Mouse (Mus musculus) limb, embryonic 13.5 days (tissue): ENCODE measurements around the gene Izumo1r. TPM values are rescaled to one million over a fixed set of nuclear protein-coding genes. Genes with fewer than 3 reads are reported as not detected.
"Not testable (repeated sequence)": the region's sequence is repeated elsewhere in the genome, so short reads cannot be mapped to it uniquely, and the experiment has no call there.

Experiments
- ATAC-seq: fragments of 200-750 bp; cut with Nextera tagmentation; 2 replicates; pipeline ENCODE4 v1.8.0; 2017; ENCODE audit warnings: low read depth, moderate number of reproducible peaks, moderate TSS enrichment; ENCODE audit not compliant: low FRiP score
- H3K27ac ChIP-seq: fragments of 300-500 bp; sonication (generic); 2 replicates; pipeline ENCODE4 v1.5.1; 2015; ENCODE audit warnings: inconsistent platforms, mild to moderate bottlenecking, moderate library complexity
- H3K27me3 ChIP-seq: fragments of 300-500 bp; sonication (generic); 2 replicates; pipeline ENCODE4 v1.6.1; 2015; ENCODE audit warnings: mild to moderate bottlenecking, inconsistent platforms
- H3K36me3 ChIP-seq: fragments of 300-500 bp; sonication (generic); 2 replicates; pipeline ENCODE4 v1.6.1; 2015; ENCODE audit warnings: inconsistent platforms, mild to moderate bottlenecking, moderate library complexity
- H3K4me1 ChIP-seq: fragments of 300-500 bp; sonication (generic); 2 replicates; pipeline ENCODE4 v1.6.1; 2015; ENCODE audit warnings: inconsistent platforms
- H3K4me2 ChIP-seq: fragments of 300-500 bp; sonication (generic); replicated peaks from 2 replicates; pipeline ENCODE4 v1.6.1; 2015; ENCODE audit warnings: inconsistent platforms, mild to moderate bottlenecking, moderate library complexity
- H3K4me3 ChIP-seq: fragments of 300-500 bp; sonication (generic); 2 replicates; pipeline ENCODE4 v1.5.1; 2015; ENCODE audit warnings: moderate library complexity, mild to moderate bottlenecking, inconsistent platforms
- H3K9ac ChIP-seq: fragments of 300-500 bp; sonication (generic); 2 replicates; pipeline ENCODE4 v1.6.1; 2015; ENCODE audit warnings: mild to moderate bottlenecking, inconsistent platforms
- H3K9me3 ChIP-seq: fragments of 300-500 bp; sonication (generic); 2 replicates; pipeline ENCODE4 v1.6.1; 2016; ENCODE audit warnings: inconsistent platforms
- WGBS: fragments of 180-500 bp; shearing (Covaris S2); methylation state at CpG from one replicate; pipeline ENCODE4 v1.1.7; 2015; 5-methylcytosine and 5-hydroxymethylcytosine counted together
- polyA plus RNA-seq: library from polyadenylated mRNA; unstranded; fragments of >200 nt; fragmentation: Nextera tagmentation; extraction: Ambion mirVana; gene quantifications from 2 replicates; pipeline ENCODE4 v1.2.1, GENCODE M21; 2015

Gene Izumo1r
- polyA plus RNA-seq, 1 experiment from 2014 or later, result 0.34 TPM

GRCm38 (mm10) chr9:14876566-14876965 is 27.2 kb downstream of the Izumo1r start:
- not testable (repeated sequence) for H3K27me3 ChIP-seq, ATAC-seq, H3K9ac ChIP-seq, H3K4me1 ChIP-seq, H3K9me3 ChIP-seq, H3K27ac ChIP-seq, H3K36me3 ChIP-seq, H3K4me2 ChIP-seq, H3K4me3 ChIP-seq
- 16% methylated on average over 8 of the region's 8 CpGs for WGBS

- Histone ChIP-seq H3K4me3 (no peak overlapping the region), H3K36me3 (no peaks in the 10 kb centered on the region), H3K4me2 (no peak overlapping the region), H3K27me3 (no peaks in the 10 kb centered on the region), H3K27ac (no peak overlapping the region), H3K9ac (no peak overlapping the region), H3K9me3 (no peaks in the 10 kb centered on the region), H3K4me1 (peaks cover 10% of the 10 kb centered on the region)
- no peak for ATAC-seq
- WGBS, result 81% methylated on average over 5 of the region's 5 CpGs
Measured at GRCm38 (mm10) chr9:14875743-14876507, 27.8 kb downstream of the Izumo1r start.

- Histone ChIP-seq H3K27ac (no peak overlapping the region), H3K9ac (no peak overlapping the region), H3K4me3 (no peak overlapping the region), H3K27me3 (0 out of 2 replicates have a peak, but pooled peaks cover 2% of the 10 kb centered on the region), H3K36me3 (no peaks in the 10 kb centered on the region), H3K4me1 (peaks cover 10% of the 10 kb centered on the region), H3K9me3 (no peaks in the 10 kb centered on the region), H3K4me2 (no peak overlapping the region)
- 45% methylated on average over 17 of the region's 17 CpGs for WGBS
- peak; percentile 54; the same call in 1 of the 2 replicates for ATAC-seq
Measured at GRCm38 (mm10) chr9:14872181-14872930, 31.4 kb downstream of the Izumo1r start.

GRCm38 (mm10) chr9:14871536-14871935 is 32.2 kb downstream of the Izumo1r start:
- Histone ChIP-seq H3K4me2 (no peak overlapping the region), H3K27me3 (peaks cover 5% of the 10 kb centered on the region), H3K4me1 (peaks cover 10% of the 10 kb centered on the region), H3K9me3 (no peaks in the 10 kb centered on the region), H3K9ac (no peak overlapping the region), H3K27ac (no peak overlapping the region), H3K4me3 (no peak overlapping the region), H3K36me3 (no peaks in the 10 kb centered on the region)
- ATAC-seq, result no peak
- WGBS, result 71% methylated on average over 3 of the region's 3 CpGs

- Histone ChIP-seq H3K4me1 (peaks cover 10% of the 10 kb centered on the region), H3K9ac (no peak overlapping the region), H3K27ac (no peak overlapping the region), H3K27me3 (peaks cover 12% of the 10 kb centered on the region), H3K4me2 (no peak overlapping the region), H3K4me3 (no peak overlapping the region), H3K36me3 (no peaks in the 10 kb centered on the region), H3K9me3 (no peaks in the 10 kb centered on the region)
- no peak for ATAC-seq
- 85% methylated on average over 10 of the region's 10 CpGs for WGBS
Measured at GRCm38 (mm10) chr9:14870802-14871201, 32.9 kb downstream of the Izumo1r start.

- ATAC-seq, result no peak
- H3K9ac ChIP-seq, result no peak overlapping the region
- no peak overlapping the region for H3K27ac ChIP-seq
- H3K4me2 ChIP-seq, result no peak overlapping the region
- H3K27me3 ChIP-seq, result peaks cover 13% of the 10 kb centered on the region
- peaks cover 10% of the 10 kb centered on the region for H3K4me1 ChIP-seq
- no peak overlapping the region for H3K4me3 ChIP-seq
- H3K9me3 ChIP-seq, result no peaks in the 10 kb centered on the region
- no peaks in the 10 kb centered on the region for H3K36me3 ChIP-seq
- WGBS, result 75% methylated on average over 2 of the region's 2 CpGs
Measured at GRCm38 (mm10) chr9:14870377-14870776, 33.4 kb downstream of the Izumo1r start.

GRCm38 (mm10) chr9:14868326-14868725 is 35.4 kb downstream of the Izumo1r start:
- WGBS, result 92% methylated on average over 8 of the region's 8 CpGs
- Histone ChIP-seq H3K27me3 (peaks cover 31% of the 10 kb centered on the region), H3K4me1 (peaks cover 11% of the 10 kb centered on the region), H3K9me3 (no peaks in the 10 kb centered on the region), H3K4me2 (no peak overlapping the region), H3K4me3 (no peak overlapping the region), H3K36me3 (no peaks in the 10 kb centered on the region), H3K27ac (no peak overlapping the region), H3K9ac (no peak overlapping the region)
- ATAC-seq, result no peak

- Histone ChIP-seq H3K4me2 (no peak overlapping the region), H3K9me3 (no peaks in the 10 kb centered on the region), H3K4me3 (no peak overlapping the region), H3K4me1 (peaks cover 7% of the 10 kb centered on the region), H3K36me3 (no peaks in the 10 kb centered on the region), H3K27me3 (peaks cover 45% of the 10 kb centered on the region), H3K27ac (no peak overlapping the region), H3K9ac (no peak overlapping the region)
- 35% methylated on average over 7 of the region's 7 CpGs for WGBS
- ATAC-seq, result peak; percentile 38; the same call in 1 of the 2 replicates
Measured at GRCm38 (mm10) chr9:14866957-14867356, 36.8 kb downstream of the Izumo1r start.

- ATAC-seq, result no peak
- H3K27me3 ChIP-seq, result peaks cover 67% of the 10 kb centered on the region
- H3K4me2 ChIP-seq, result no peak overlapping the region
- H3K27ac ChIP-seq, result no peak overlapping the region
- H3K9ac ChIP-seq, result no peak overlapping the region
- WGBS, result 82% methylated on average over 9 of the region's 9 CpGs
- no peaks in the 10 kb centered on the region for H3K9me3 ChIP-seq
- peaks cover 16% of the 10 kb centered on the region for H3K4me1 ChIP-seq
- H3K36me3 ChIP-seq, result no peaks in the 10 kb centered on the region
- H3K4me3 ChIP-seq, result no peak overlapping the region
Measured at GRCm38 (mm10) chr9:14864726-14865125, 39.0 kb downstream of the Izumo1r start.

GRCm38 (mm10) chr9:14863126-14863525 is 40.6 kb downstream of the Izumo1r start:
- H3K9ac ChIP-seq, result no peak overlapping the region
- H3K27me3 ChIP-seq, result peaks cover 83% of the 10 kb centered on the region
- no peak overlapping the region for H3K4me2 ChIP-seq
- H3K4me1 ChIP-seq, result peaks cover 18% of the 10 kb centered on the region
- no peak for ATAC-seq
- H3K36me3 ChIP-seq, result no peaks in the 10 kb centered on the region
- H3K4me3 ChIP-seq, result no peak overlapping the region
- no peak overlapping the region for H3K27ac ChIP-seq
- WGBS, result 38% methylated on average over 3 of the region's 3 CpGs
- H3K9me3 ChIP-seq, result no peaks in the 10 kb centered on the region

- no peaks in the 10 kb centered on the region for H3K36me3 ChIP-seq
- ATAC-seq, result peak; percentile 83
- peak within 1 kb of the TSS; percentile 55 for H3K9ac ChIP-seq
- H3K9me3 ChIP-seq, result no peaks in the 10 kb centered on the region
- H3K4me1 ChIP-seq, result peaks cover 18% of the 10 kb centered on the region
- 2% methylated on average over 47 of the region's 47 CpGs for WGBS
- peaks cover 88% of the 10 kb centered on the region for H3K27me3 ChIP-seq
- H3K4me3 ChIP-seq, result peak within 1 kb of the TSS; percentile 45
- H3K4me2 ChIP-seq, result peak within 1 kb of the TSS; percentile 81
- no peak within 1 kb of the TSS for H3K27ac ChIP-seq
Measured at GRCm38 (mm10) chr9:14859868-14860639, 43.7 kb downstream of the Izumo1r start, which contains the start of gene Gpr83. Gpr83 (plus strand) TSS chr9:14860210.

GRCm38 (mm10) chr9:14858782-14859181 is 45.0 kb downstream of the Izumo1r start:
- H3K4me3 ChIP-seq, result no peak overlapping the region
- 77% methylated on average over 3 of the region's 3 CpGs for WGBS
- H3K9ac ChIP-seq, result no peak overlapping the region
- peaks cover 77% of the 10 kb centered on the region for H3K27me3 ChIP-seq
- ATAC-seq, result no peak
- H3K27ac ChIP-seq, result no peak overlapping the region
- H3K36me3 ChIP-seq, result no peaks in the 10 kb centered on the region
- H3K4me2 ChIP-seq, result no peak overlapping the region
- no peaks in the 10 kb centered on the region for H3K9me3 ChIP-seq
- H3K4me1 ChIP-seq, result peaks cover 18% of the 10 kb centered on the region
